Mouse (Mus musculus): ENCODE data around the gene Dlgap3. TPM values are rescaled to one million over a fixed set of nuclear protein-coding genes. Genes with fewer than 3 reads are reported as not detected.

Gene Dlgap3
- total RNA-seq, 2 experiments from 2014 or later: 0.22 to 0.25 TPM

DNA sequence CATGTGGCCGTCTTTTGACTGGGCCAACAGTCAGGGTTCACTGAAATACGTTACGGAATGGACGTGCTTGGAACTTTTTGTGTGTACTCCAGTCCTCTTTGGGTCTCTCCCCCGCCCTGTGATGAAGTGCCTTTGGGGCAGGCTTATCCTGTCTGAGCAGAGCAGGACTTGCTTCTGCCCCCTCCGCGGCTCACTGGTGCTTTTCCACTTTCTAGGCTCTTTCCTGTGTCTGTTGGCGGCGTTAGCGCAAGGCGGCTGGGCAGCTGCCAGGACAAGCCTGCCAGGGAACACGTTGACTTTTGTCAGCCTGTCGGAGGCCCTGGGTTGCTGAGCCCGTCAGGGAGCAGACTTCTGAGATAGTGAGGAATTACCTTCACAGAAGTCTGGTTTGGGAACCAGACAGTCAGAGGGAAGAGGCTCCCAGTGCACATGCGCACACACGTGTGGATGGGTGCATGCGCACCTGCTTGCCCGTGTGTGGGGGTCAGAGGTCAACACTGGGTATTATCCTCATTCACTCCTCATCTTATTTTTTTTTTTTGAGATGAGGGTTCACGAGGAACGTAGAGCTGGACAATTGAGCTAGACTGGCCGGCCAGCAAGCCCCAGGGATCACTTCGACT is 83.1 kb downstream of the Dlgap3 start:
- intact Hi-C loops (cut with DNase I): loop anchor here (2.0 kb wide), 1 partner anchor 27 kb away; no protein-coding TSS in a partner anchor

DNA sequence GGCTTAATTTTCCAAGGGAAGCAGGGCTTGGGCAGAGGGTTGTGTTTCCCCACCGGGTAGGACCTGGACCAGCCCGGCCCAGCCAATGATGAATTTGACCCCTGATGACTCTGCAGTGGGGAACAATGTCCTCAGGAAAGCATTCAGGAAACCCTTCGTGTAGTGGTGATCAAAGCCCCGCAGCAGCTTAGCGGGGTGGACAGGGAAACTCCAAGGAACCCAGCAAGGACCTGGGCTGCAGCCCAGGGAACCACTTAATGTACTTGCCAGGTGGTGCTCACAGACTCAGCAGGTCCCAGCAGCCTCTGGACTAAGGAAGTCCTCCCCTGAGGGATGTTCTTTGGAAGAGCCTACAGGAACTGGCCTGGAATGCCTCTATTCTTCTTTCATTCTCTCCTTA is 87.7 kb downstream of the Dlgap3 start:
- intact Hi-C loops (cut with DNase I): no loop called here
- DNase-seq: peak in 1 of 2 experiments; percentile 40

More for the DNA sequence above, 83.1 kb downstream of the Dlgap3 start:
- DNase-seq: peak; percentile 82 to 84

DNA sequence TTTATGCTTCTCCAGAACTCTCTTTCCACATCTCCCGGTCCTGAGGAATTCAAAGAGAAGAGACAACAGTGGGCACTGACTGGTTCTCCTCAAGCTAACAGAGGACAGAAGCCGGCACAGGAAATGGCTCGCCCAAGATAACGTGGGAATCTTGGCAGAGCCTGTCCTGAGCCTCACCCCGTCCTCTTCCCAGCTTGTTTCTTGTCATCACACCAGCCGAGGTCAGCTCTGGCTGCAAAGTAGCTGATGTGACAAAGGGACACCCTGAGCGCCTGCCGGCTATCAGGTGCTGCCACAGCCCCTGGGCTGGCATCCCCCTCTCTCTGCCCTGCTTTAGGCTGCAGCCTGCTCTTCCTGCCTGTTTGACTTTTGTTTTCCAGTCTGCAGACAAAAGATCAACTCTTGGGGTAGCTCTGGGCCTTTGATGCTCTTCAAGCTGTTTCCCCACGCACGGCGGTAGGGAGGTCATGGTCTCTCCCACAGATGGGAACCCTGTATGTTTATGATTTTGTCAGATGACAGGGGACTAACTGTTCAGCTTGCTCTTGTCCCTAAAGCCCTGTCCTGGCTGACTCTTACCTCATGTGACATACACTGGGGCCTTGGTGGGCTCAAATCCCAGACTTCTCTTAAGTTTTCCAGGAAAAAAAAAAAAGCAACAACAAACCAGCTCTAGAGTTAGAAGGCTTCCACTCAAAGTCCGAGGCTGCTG is 89.3 kb downstream of the Dlgap3 start:
- DNase-seq: peak; percentile 41 to 64
- intact Hi-C loops (cut with DNase I): no loop called here

DNA sequence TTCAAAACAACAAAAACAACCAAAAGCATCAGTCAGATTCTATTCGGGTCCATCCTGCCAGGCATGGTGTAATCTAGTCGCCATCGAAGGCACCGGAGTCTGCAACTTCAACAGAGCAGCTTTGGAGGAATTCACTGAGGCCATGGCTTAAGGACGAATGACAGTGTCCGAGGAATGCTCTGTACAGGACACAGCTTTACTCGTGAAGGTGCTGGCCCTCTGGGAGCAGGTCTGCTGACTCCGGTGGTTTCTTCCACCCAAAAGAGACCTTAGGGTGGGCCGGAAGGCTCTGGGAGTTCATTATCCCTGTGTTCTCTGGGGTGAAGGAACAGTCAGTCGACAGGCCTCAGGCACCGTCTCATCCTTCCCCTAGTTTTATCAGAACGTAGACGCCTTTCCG is 92.6 kb downstream of the Dlgap3 start:
- no peak for DNase-seq
- intact Hi-C loops (cut with DNase I): no loop called here

DNA sequence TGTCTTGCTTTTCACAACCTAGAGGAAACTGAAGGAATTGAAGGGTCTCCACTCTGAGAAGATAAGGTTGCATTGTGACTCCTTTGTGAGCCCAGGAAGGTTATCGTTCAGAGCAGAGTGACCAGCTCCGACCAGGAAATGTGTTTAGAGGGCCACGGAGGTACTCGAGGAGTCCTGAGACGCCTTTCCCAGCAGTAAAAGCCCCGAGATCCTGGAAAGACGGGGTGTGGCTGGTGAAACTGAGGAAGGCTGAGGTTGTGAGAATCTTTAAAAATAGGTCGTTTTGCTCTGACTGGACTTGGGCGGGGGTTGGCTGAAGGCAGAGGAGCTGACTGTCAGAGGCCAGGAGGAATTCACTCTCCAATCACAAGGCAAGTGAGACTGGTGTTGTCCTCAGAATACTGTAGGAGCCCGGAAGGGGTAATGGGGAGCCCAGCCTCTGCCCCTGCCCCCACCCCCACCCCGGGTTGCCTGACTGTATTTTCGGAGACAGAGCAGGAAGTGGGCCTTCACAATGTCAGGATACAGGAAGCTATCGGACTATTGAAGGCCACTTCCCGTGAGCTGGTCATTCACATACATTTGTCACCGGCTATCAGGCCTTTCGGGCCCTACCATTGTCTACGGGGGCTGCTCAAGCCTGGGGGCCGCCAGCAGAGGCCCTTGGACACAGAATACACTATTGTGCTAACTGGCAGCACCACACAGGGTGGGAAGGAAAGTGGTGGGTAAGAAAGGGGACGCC is 94.6 kb downstream of the Dlgap3 start:
- intact Hi-C loops (cut with DNase I): loop anchor here (2.0 kb wide), 1 partner anchor 15 kb away; no protein-coding TSS in a partner anchor
- no peak for DNase-seq

DNA sequence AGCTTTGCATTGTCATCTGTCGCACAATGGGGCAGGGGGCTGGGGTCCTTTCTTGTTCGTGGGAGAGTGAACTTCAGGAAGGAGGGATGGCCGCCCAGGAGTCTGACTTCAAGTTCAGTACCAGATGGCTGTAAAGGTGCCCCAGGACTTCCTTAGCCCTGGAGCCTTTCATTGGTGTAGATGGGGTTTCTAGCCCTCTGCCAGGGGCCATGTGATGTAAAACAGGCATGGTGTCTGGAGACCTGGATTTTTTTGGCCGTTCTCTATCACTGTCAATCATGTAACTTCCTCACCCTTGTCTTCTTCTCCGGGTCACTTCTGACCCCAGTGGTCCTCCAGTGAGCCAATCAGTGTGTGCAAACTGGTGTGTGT is 95.2 kb downstream of the Dlgap3 start:
- no peak for DNase-seq
- intact Hi-C loops (cut with DNase I): no loop called here

DNA sequence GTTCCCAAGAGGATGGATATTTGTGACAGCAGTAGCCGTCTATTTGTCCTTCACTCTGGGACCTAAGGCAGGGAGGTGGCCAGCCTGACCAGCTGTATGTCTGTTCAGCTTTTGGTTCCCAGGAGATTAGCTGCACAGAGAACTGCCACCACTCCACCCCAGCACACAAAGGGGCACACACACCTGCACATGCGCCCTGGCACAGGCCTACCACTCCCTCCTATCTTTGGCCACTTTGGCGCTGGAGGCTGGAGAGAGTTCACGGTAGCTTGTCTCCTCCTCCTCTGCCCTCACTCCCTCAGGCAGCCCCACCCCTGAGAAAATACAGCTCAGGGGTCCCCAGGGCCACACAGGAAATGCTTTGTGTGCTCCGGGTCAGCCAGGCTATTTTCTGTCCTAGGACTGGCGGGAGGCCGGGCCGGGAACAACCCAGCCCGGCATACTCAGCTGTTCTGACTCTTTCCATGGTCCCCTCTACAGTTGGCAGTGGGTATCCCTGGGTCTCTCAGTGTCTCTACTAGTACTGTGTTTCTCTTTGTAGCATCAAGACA is 109.5 kb downstream of the Dlgap3 start:
- intact Hi-C loops (cut with DNase I): loop anchor here (2.0 kb wide), 3 partner anchors 16 to 34 kb away; no protein-coding TSS in a partner anchor
- peak; percentile 54 to 60 for DNase-seq

DNA sequence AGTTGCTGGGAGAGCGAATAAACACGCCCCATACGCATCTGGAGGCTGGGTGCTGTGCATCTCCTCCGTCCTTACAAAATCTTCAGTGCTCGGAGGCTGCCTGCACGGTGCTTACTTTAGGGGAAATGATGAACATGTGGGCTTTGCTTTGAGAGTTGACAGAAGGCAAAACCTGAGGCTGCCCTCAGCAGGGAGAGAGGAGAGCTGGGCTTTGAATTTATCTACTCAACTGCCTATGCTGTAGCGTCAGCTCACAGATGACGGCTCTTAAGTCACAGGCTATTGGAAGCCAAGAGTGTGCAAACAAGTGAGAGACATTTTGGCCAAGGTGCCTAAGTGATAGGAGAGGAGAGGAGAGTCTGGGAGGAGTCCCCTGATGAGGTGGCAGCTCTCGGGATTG is 110.2 kb downstream of the Dlgap3 start:
- DNase-seq: no peak
- intact Hi-C loops (cut with DNase I): loop anchor here (2.0 kb wide), 3 partner anchors 16 to 34 kb away; no protein-coding TSS in a partner anchor

Other genes starting within 250 kb of the Dlgap3 start
- gene Zmym4, start 201.1 kb upstream of the Dlgap3 start, total RNA-seq (2021): 10 to 100 TPM; 19.8 to 20.8 TPM
- gene Sfpq, start 147.9 kb upstream of the Dlgap3 start, total RNA-seq (2021): 10 to 100 TPM; 72.2 to 78.2 TPM
- gene Zmym1, start 108.1 kb upstream of the Dlgap3 start, total RNA-seq (2021): 1 to 10 TPM; 5.2 to 5.9 TPM
- gene Zmym6, start 91.8 kb upstream of the Dlgap3 start, total RNA-seq (2021): 1 to 10 TPM; 8.0 to 8.9 TPM
- gene Tmem35b, start 45.5 kb upstream of the Dlgap3 start, total RNA-seq (2021): 1 to 10 TPM; 1.8 to 2.0 TPM
- 10 to 100 TPM; 48.8 to 52.1 TPM for gene Smim12, start 74.6 kb downstream of the Dlgap3 start, total RNA-seq (2021)
- gene Gja4, start 144.8 kb downstream of the Dlgap3 start, total RNA-seq (2021): 10 to 100 TPM; 12.8 to 13.0 TPM
- gene Gjb3, start 161.6 kb downstream of the Dlgap3 start, total RNA-seq (2021): under 1 TPM in 1 of 2 experiments, not detected in 1; 0.25 TPM
- not detected for gene Gjb4, start 184.9 kb downstream of the Dlgap3 start, total RNA-seq (2021)
- gene Gjb5, start 189.0 kb downstream of the Dlgap3 start, total RNA-seq (2021): under 1 TPM; 0.24 to 0.61 TPM

All from heart, postnatal 36 days (tissue).